In the genomic region with DNA sequence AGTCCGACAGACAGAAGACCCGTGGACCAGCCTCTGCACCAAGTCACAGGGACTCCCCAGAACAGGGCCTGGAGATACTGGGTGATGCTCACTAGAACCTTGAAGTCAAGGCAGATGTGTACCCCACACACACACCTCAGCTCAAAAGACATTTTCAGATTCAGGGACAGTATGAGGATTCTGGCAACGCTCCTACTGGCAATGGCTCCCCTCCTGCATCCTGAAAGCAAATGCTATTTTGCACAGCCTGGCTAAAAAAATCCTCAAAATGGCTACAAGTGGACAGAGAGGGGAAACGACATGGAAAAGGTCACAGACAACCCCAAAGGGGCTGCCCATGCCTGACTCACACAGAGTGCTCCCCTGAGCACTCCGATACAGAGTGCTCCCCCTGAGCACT, we compare ENCODE assay signal across 20 mouse cellular contexts. TPM values are rescaled to one million over a fixed set of nuclear protein-coding genes. Genes with fewer than 3 reads are reported as not detected.
DNase-seq lines count a peak whose midpoint lies in the region; TF ChIP-seq lines count a peak whose summit lies in the region.
"Had no signal": no experiment of that assay in that cellular context is flagged by ENCODE, and none has a peak within 500 bp of the region (broad histone marks: within the 10 kb centered on the region; RNA-seq: fewer than 3 reads in every experiment).

No protein-coding gene starts in this region.

- no peak for TF ChIP-seq CTCF in cerebellum, adult 2 months (IDR thresholded peaks at IDR 0.05; ENCODE audit: borderline replicate concordance, insufficient read depth, low read depth, low read length)
- no peak for TF ChIP-seq CTCF in layer of hippocampus, adult 2 months (conservative IDR thresholded peaks at IDR 0.05)

- H3K27ac ChIP-seq in cerebellum, adult 2 months (ENCODE audit: insufficient read depth, low read length) = peak overlapping the region; percentile 62
- H3K27ac ChIP-seq in layer of hippocampus, adult 2 months = peak overlapping the region; percentile 73
- H3K27ac ChIP-seq: embryonic facial prominence, embryonic 10.5 days; embryonic facial prominence, embryonic 12.5 days; forebrain, embryonic 13.5 days; forebrain, embryonic 15.5 days had no signal

- no peak overlapping the region for H3K4me3 ChIP-seq in cerebellum, adult 2 months (replicated peaks; ENCODE audit: insufficient read depth, low read depth, low read length)
- H3K4me3 ChIP-seq in layer of hippocampus, adult 2 months = no peak overlapping the region
- H3K4me3 ChIP-seq: embryonic facial prominence, embryonic 10.5 days; embryonic facial prominence, embryonic 12.5 days; forebrain, embryonic 13.5 days; forebrain, embryonic 15.5 days had no signal

- H3K4me1 ChIP-seq in cerebellum, adult 2 months (ENCODE audit: control insufficient read depth, insufficient read depth, low read length) = peaks cover 47% of the 10 kb centered on the region
- H3K4me1 ChIP-seq: forebrain, embryonic 13.5 days; forebrain, embryonic 15.5 days had no signal

- H3K27me3 ChIP-seq in cerebellum, adult 2 months (ENCODE audit: control insufficient read depth, insufficient read depth, low read length) = no peaks in the 10 kb centered on the region
- H3K27me3 ChIP-seq: embryonic facial prominence, embryonic 12.5 days; forebrain, embryonic 13.5 days; forebrain, embryonic 15.5 days; Patski had no signal

- no peak for TF ChIP-seq POLR2A in cerebellum, adult 2 months (IDR thresholded peaks at IDR 0.05; ENCODE audit: borderline replicate concordance, insufficient read depth, low read length)

- DNase-seq in cerebellum, adult 2 months = peak in 1 of 2 experiments; percentile 56
- DNase-seq in cerebellum, postnatal 36 days = no peak
- DNase-seq in layer of hippocampus, adult 2 months (ENCODE audit: low spot score in 2 of 2) = no peak
- no peak for DNase-seq in layer of hippocampus, postnatal 10 days (ENCODE audit: low spot score in 2 of 2)
- DNase-seq in brain, adult 2 months (ENCODE audit: low read depth, low spot score) = peak; percentile 48
- DNase-seq: adrenal gland, adult 2 months; adrenal gland, postnatal 10 days; adrenal gland, postnatal 25 days; B cell, adult 2 months; cerebellum, adult 11-12 months; cerebellum, adult 9-11 months; cerebellum, postnatal 14 days; forebrain, postnatal 0 days had no signal

- 27% methylated on average over 5 of the region's 5 CpGs for WGBS in cerebellum, adult 2 months

RNA-seq across cellular contexts. Expression of gene Ciz1, which starts 20.0 kb away (rescaled TPM):
- polyA plus RNA-seq in cerebellum, adult 2 months (2012; rRNA removed) = 159 and 176 TPM in 2 replicates
- total RNA-seq in layer of hippocampus, adult 2 months (2021) = 10 to 100 TPM; 75.3 to 92.7 TPM
- 10 to 100 TPM; 74.6 to 75.0 TPM for total RNA-seq in layer of hippocampus, postnatal 10 days (2021)

RNA-seq across cellular contexts. Expression of gene Dnm1, which starts 21.0 kb away (rescaled TPM):
- 1,410 and 1,576 TPM in 2 replicates for polyA plus RNA-seq in cerebellum, adult 2 months (2012; rRNA removed)
- total RNA-seq in layer of hippocampus, adult 2 months (2021) = 1,000 to 10,000 TPM; 1,274 to 1,381 TPM
- total RNA-seq in layer of hippocampus, postnatal 10 days (2021) = 100 to 1,000 TPM; 715 to 725 TPM
- polyA plus RNA-seq: activated CD4-positive, CD25-positive, alpha-beta regulatory T cell, adult 4 months; CD4-positive, CD25-positive, alpha-beta regulatory T cell, adult 4 months had no signal

RNA-seq across cellular contexts. Expression of gene Swi5, which starts 44.3 kb away (rescaled TPM):
- polyA plus RNA-seq in cerebellum, adult 2 months (2012; rRNA removed) = 242 and 270 TPM in 2 replicates
- total RNA-seq in layer of hippocampus, adult 2 months (2021) = 100 to 1,000 TPM; 212 to 222 TPM
- total RNA-seq in layer of hippocampus, postnatal 10 days (2021) = 100 to 1,000 TPM; 237 to 239 TPM

RNA-seq across cellular contexts. Expression of gene Golga2, which starts 45.0 kb away (rescaled TPM):
- 74.0 TPM in 2 replicates for polyA plus RNA-seq in cerebellum, adult 2 months (2012; rRNA removed)
- total RNA-seq in layer of hippocampus, adult 2 months (2021) = 10 to 100 TPM; 87.9 TPM
- total RNA-seq in layer of hippocampus, postnatal 10 days (2021) = 10 to 100 TPM; 75.1 to 78.9 TPM

RNA-seq across cellular contexts. Expression of gene 1110008P14Rik, which starts 49.6 kb away (rescaled TPM):
- 284 and 338 TPM in 2 replicates for polyA plus RNA-seq in cerebellum, adult 2 months (2012; rRNA removed)
- total RNA-seq in layer of hippocampus, adult 2 months (2021) = 100 to 1,000 TPM; 160 to 170 TPM
- total RNA-seq in layer of hippocampus, postnatal 10 days (2021) = 100 to 1,000 TPM; 163 to 168 TPM
